Mouse (Mus musculus) heart, postnatal 0 days (tissue): Measurements from ENCODE around the gene Psmb6.
"Not testable (repeated sequence)": the region's sequence is repeated elsewhere in the genome, so short reads cannot be mapped to it uniquely, and the experiment has no call there.

Experiments
- CTCF ChIP-seq: IDR thresholded peaks from 2 replicates; pipeline ENCODE4 v1.5.1; 2016; ENCODE audit warnings: antibody characterized with exemption, control low read depth, low read depth
- EP300 ChIP-seq: IDR thresholded peaks from 2 replicates; pipeline ENCODE4 v1.6.1; 2016; ENCODE audit warnings: antibody characterized with exemption, low read depth

DNA sequence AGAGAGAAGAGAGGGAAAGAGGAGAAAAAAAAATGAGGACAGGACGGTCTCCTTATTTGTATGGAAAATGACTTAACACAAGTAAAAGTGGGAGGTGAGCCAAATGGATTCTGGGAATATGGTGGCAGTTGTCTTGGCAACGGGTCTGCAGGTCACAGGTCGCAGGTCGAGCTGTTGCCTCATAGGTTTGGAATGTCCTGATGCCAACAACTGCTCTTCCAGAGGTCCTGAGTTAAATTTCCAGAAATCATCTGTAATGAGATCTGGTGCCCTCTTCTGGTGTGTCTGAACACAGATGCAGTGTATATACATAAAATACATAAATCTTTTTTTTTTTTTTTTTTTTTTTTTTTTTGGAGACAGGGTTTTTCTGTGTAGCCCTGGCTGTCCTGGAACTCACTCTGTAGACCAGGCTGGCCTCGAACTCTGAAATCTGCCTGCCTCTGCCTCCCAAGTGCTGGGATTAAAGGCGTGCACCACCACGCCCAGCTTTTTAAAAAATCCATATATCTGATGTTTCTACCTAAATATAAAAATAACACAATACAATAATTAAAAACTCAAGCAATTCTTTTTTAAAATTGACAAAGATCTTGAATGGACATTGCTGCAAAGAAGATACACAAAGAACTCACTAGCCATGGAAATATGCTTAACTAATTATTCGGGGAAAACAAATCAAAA lies 1.7 kb upstream of the Psmb6 start:
- not testable (repeated sequence) for TF ChIP-seq EP300, CTCF
